Mouse (Mus musculus) heart, postnatal 0 days (tissue): Measurements from ENCODE around the gene Ccser1.

Experiments
- CTCF ChIP-seq: IDR thresholded peaks from 2 replicates; pipeline ENCODE4 v1.5.1; 2016; ENCODE audit warnings: antibody characterized with exemption, control low read depth, low read depth
- EP300 ChIP-seq: IDR thresholded peaks from 2 replicates; pipeline ENCODE4 v1.6.1; 2016; ENCODE audit warnings: antibody characterized with exemption, low read depth

- TF ChIP-seq CTCF (no peak), EP300 (no peak)
These were observed 1041.7 kb downstream of the Ccser1 start for GRCm38 (mm10) chr6:62221856-62222255.
